Mouse (Mus musculus): Measurements from ENCODE around the gene Gpr35. TPM values are rescaled to one million over a fixed set of nuclear protein-coding genes. Genes with fewer than 3 reads are reported as not detected.

Gene Gpr35
- under 1 TPM; 0.07 to 0.11 TPM for total RNA-seq (2021)
- long read RNA-seq, experiment 1 = 0 reads
- long read RNA-seq, experiment 2 = 0 reads

DNA sequence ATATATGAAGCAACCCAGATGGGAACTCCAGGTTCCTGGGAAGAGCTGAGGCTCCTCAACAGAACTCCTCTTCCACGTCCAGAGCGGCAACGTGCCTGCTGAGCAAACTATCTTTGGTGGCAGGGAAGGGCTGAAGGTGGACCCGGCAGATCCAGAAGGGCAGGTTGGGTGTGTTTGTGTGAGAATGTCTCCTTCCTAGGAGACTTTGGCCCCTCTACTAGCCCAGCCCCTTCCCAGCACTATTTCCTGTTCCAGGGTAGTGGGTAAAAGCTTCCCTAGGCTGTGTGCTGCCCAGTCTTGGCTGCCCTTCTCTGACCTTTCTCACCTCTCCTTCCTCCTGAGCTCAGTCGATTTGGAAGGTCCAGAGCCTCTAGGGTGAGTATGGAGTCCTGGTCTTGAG is at the start of gene Gpr35:
Gene Gpr35 (plus strand): TSS at position 259 of the 400 bp plus-strand sequence.
- DNase-seq (ENCODE audit: low spot score) = no peak

DNA sequence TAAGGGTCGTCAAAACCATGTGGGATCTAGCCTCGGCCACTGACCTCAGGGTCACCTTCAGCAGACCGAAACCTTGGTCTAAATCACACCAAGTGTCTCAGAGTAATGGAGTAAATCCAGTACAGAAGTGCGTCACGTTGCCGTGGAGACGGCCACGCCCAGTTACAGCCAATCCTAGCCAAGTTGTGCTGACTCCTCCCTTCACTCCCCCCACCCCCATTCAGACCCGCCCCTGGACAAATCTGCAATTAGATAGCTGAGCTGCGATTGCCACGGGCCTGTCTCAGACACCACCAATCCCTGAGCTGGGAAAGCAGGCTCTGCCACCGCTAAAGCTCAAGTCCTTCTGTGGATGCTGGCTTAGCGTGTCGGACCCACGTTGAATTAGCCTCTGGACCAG is 47.9 kb upstream of the Gpr35 start, which contains the start of gene Ankmy1:
Gene Ankmy1 (minus strand): TSS at position 121 of the 400 bp plus-strand sequence.
- DNase-seq (ENCODE audit: low spot score) = no peak

- DNase-seq (ENCODE audit: low spot score) = no peak
These were observed 47.0 kb upstream of the Gpr35 start for GRCm38 (mm10) chr1:92903627-92904026.

DNA sequence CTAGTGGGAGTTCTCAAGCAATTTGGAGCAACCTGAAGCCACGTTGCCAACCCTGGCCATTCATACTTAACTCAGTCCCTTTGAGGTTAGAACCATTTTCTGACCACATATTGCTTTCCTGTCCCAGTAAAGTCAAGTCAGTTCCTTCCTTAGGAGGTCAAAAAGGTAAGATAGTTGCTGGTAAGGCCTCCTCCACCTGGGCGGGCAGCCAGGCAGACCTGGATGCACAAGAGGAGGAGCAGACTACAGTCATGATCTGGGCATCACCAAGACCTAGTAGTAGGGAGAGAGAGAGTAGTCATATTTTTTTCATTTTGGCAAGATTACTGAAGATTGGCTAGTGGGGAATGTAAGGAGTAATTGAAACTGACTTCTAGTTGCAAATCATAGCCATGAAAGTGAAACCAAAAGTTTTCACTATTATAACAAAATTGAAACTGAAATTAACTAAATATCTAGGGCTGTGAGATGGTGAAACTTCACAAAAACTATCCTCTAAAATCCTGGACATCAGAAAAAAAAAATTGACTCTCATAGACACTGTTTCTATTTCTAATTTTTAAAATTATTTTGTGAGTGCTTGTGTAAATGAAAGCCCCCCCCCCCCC is 44.9 kb upstream of the Gpr35 start:
- no peak for DNase-seq (ENCODE audit: low spot score)

DNA sequence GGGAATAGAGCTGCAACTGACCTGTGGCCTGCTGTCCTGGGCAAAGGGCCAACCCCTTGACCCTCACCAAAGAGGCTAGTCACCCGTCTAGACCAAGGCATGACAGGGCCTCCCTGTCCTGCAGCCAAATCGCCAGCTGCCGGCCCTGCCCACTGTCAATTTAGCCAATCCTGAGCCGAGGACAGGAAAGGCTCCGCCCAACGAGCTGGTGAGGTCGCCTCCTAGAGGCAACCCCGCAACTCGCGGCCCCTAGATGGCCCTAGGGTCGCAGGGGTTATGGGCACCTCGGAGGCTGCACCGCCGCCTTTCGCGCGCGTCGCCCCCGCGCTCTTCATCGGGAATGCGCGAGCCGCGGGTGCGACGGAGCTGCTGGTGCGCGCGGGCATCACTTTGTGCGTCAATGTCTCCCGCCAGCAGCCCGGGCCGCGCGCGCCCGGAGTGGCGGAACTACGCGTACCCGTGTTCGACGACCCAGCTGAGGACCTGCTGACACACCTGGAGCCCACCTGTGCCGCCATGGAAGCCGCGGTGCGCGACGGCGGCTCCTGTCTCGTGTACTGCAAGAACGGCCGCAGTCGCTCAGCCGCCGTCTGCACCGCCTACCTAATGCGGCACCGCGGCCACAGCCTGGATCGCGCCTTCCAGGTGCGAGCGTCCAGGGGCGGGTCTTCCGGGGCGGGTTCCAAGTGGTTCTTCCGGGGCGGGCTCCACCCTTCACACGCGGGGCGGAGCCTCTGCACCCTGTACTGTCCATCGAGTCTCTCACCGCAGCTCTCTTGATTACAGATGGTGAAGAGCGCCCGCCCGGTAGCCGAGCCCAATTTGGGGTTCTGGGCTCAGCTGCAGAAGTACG is 43.7 kb upstream of the Gpr35 start, which contains the start of gene Dusp28:
Gene Dusp28 (plus strand): TSS at position 203 of the 853 bp plus-strand sequence.
- DNase-seq (ENCODE audit: low spot score) = peak; percentile 92

GRCm38 (mm10) chr1:92907632-92908360 is 42.9 kb upstream of the Gpr35 start:
- no peak for DNase-seq (ENCODE audit: low spot score)

- no peak for DNase-seq (ENCODE audit: low spot score)
These were observed 42.0 kb upstream of the Gpr35 start for GRCm38 (mm10) chr1:92908664-92909063.

- DNase-seq (ENCODE audit: low spot score) = no peak
These were observed 41.6 kb upstream of the Gpr35 start for GRCm38 (mm10) chr1:92909068-92909467.

- peak; percentile 68 for DNase-seq (ENCODE audit: low spot score)
These were observed 40.3 kb upstream of the Gpr35 start, which contains the start of gene Rnpepl1 for GRCm38 (mm10) chr1:92910239-92910885. Gene Rnpepl1 (plus strand): TSS chr1:92910783.

- DNase-seq (ENCODE audit: low spot score) = peak; percentile 46
These were observed 39.5 kb upstream of the Gpr35 start for GRCm38 (mm10) chr1:92910925-92911720.

DNA sequence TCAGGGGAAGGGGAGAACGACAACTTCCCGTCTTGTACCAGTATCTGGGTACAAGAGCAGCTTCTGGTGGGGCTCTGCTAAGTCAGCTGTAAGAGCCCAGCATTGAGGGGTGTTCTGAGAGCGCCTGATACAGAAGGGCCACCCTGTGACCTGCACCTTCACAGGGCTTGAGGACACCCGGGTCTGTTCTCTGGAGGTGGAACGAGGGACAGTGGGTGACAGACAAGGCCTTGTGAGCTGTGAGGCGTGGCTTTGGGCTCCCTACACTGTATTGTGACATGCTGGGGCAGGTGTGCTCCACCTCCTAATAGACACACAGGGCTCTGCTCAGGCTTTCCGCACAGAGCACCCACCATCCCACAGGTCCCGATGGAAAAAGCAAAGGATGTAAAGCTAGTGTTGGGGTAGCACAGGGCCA is 38.9 kb upstream of the Gpr35 start:
- no peak for DNase-seq (ENCODE audit: low spot score)

- DNase-seq (ENCODE audit: low spot score) = no peak
These were observed 38.4 kb upstream of the Gpr35 start for GRCm38 (mm10) chr1:92912286-92912685.

DNA sequence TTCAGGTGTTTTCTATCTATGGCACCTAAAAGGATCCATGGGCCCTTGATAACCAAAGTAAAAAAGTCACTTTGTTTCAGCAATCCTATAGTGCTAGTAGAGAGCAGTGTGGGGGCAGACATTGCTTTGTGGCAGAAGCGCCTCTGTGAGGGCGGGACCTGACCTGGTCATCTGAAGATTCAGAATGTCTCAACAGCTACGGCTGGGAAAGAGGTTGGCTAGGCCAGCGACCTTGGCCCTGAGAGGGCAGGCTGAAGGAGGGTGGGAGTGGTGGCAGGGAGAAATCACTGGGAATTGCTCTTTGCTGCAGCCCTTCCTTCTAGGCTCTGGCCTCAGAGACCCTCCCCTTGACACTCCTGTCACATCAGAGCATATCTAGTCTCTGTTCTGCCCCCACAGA is 36.4 kb upstream of the Gpr35 start:
- no peak for DNase-seq (ENCODE audit: low spot score)

DNA sequence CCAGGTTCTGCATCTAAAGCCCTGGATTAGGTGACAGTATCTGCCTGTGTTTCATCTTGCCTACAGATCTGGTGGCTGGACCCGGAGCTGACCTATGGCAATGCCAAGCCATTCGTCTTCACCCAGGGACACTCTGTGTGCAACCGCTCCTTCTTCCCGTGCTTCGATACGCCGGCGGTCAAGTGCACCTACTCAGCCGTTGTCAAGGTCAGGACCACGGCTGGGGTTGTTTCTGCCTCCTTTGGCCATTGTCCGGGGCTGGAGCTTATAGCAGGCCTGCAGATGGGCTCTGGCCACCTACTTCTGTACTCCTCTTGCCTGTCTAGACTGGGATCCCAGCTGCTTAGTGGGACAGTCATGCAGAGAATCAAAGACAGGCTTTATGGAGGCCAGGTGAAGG is 35.7 kb upstream of the Gpr35 start:
- no peak for DNase-seq (ENCODE audit: low spot score)

- DNase-seq (ENCODE audit: low spot score) = no peak
These were observed 33.9 kb upstream of the Gpr35 start for GRCm38 (mm10) chr1:92916725-92917124.

GRCm38 (mm10) chr1:92919151-92919550 is 31.5 kb upstream of the Gpr35 start:
- DNase-seq (ENCODE audit: low spot score) = no peak

DNA sequence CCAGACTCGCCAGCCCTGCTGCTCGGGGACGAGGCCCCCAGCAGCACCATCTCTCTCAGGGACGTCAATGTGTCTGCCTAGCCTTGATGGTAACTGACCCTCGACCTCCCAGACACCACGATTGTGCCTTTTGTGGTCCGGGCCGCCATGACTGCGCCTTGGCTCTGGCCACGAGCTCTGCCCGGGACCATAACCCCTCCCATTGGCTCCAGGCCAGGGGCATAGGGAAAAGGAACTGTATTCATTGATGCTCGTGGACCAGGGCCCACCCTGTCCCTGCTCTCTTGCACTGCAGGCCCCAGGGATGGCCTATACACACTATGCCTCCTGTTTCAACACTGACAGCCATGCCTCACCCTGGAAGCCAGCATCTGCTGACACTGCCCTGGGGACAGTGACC is 30.9 kb upstream of the Gpr35 start:
- DNase-seq (ENCODE audit: low spot score) = no peak

GRCm38 (mm10) chr1:92920474-92921200 is 30.0 kb upstream of the Gpr35 start:
- DNase-seq (ENCODE audit: low spot score) = no peak

DNA sequence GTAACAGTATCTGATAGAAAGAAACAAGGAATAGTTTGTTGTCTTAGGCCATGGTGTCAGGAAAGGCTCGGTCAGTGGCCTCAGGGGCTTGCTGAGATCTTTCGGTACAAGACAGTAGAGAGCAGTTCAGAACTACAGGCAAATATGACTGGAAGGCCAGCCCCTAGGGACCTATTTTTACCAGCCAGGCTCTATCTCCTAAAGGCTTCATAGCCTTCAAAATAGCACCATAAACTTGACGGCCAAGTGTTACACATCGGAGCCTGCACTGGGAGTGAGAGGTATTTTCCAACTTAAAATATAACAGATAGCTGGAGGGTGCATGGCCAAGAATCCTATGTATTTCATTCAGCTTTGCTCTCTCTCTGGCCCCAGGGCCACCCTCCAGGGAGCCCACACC is 29.2 kb upstream of the Gpr35 start:
- no peak for DNase-seq (ENCODE audit: low spot score)

GRCm38 (mm10) chr1:92930171-92930706 is 20.4 kb upstream of the Gpr35 start:
- DNase-seq (ENCODE audit: low spot score) = no peak
